Mouse (Mus musculus) megakaryocyte, embryonic 14.5 days (primary cell): ENCODE measurements at regions not wholly inside any gene's neighbourhood (a gene's known extent, or its start where the extent isn't known, plus 50 kb on each side); places are given as distances from the start of the nearest gene placed in this dataset.

Experiments
- FLI1 ChIP-seq: IDR thresholded peaks from 2 replicates; pipeline ENCODE4 v1.6.1; 2012; ENCODE audit warnings: low read length, inconsistent platforms, mixed read lengths
- GATA1 ChIP-seq: IDR thresholded peaks from 3 replicates; pipeline ENCODE4 v1.6.1; 2012; ENCODE audit warnings: mixed read lengths, low read length, inconsistent platforms, borderline replicate concordance

GRCm38 (mm10) chr11:111671865-111672264 lies 605.9 kb downstream of the Kcnj2 start:
- TF ChIP-seq FLI1 (no peak), GATA1 (no peak)
